Mouse (Mus musculus) cerebellum, postnatal 4 days (tissue): ENCODE measurements around the gene Egfl7.

Experiments
- DNase-seq, 2 experiments: peaks; one replicate each; pipeline ENCODE4 v3.0.0; 2022; ENCODE audit warnings: low spot score in 2 of 2, mixed read lengths in 1 of 2

The Egfl7 gene

DNA sequence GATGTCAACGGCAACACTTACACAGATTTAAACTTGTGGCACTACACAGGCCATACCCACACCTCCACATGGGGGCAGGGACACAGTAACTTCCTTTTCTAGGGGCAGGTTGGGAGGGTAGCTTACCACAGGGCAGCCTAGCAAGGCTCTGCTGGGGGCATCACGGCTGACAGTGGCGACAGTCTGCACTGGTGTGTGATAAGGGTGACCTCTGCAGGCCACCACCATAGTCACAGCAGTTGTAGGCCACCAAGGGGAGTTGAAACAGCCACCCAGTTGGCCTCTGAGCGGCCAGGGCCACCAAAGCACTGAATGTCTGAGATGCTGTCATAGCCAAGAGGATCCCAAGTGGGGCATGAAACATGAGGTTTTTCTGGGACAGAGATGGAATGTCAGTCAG is 13.6 kb upstream of the Egfl7 start:
- DNase-seq, result peak in 1 of 2 experiments; percentile 49

- peak in 1 of 2 experiments; percentile 76 for DNase-seq
Observed at GRCm38 (mm10) chr2:26570034-26570433, 9.8 kb upstream of the Egfl7 start.

- no peak for DNase-seq
Observed at GRCm38 (mm10) chr2:26571400-26571799, 8.4 kb upstream of the Egfl7 start.

GRCm38 (mm10) chr2:26571826-26572225 is 8.0 kb upstream of the Egfl7 start:
- no peak for DNase-seq

- DNase-seq, result peak in 1 of 2 experiments; percentile 70
Observed at GRCm38 (mm10) chr2:26573396-26573795, 6.4 kb upstream of the Egfl7 start.

- DNase-seq, result no peak
Observed at GRCm38 (mm10) chr2:26573807-26574206, 6.0 kb upstream of the Egfl7 start.

DNA sequence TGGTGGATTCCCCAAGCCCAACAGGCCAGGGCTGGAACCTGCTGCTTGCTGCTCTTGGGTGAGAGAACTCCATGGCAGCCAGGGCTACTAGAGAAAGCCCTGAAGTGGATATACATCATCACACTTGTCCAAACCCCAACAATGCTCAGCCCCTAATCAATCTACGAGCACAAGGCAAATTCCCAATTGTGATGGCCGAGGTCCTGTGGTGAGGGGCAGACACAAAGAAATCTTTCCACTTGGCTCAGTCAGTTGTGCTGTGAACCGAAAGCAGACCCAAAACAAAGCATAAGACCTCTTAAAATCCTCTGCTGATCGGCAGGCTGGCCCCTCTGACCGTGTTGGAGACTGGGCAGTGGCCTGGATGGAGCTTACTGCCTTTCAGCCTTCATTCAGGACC is 5.0 kb upstream of the Egfl7 start:
- no peak for DNase-seq

GRCm38 (mm10) chr2:26575378-26575777 is 4.4 kb upstream of the Egfl7 start:
- DNase-seq, result no peak

DNA sequence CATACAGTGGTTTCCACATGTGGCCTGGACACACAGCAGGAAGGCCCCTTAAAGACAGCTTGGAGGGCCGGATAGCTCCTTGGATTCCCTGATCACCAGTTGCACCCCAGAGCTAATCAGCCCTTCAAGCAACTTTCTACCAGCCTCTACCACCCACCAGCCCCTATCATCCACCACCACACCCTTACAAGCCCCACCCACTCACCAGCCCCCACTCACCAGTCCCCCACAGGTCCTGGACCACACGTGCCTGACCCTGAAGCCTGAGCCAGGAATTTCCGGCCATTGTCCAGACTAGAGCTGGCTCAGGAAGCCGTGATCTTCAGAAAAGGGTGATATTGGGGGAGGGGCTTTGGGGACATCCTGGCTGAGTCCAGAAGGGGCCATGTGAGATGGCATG is 3.9 kb upstream of the Egfl7 start:
- DNase-seq, result no peak

DNA sequence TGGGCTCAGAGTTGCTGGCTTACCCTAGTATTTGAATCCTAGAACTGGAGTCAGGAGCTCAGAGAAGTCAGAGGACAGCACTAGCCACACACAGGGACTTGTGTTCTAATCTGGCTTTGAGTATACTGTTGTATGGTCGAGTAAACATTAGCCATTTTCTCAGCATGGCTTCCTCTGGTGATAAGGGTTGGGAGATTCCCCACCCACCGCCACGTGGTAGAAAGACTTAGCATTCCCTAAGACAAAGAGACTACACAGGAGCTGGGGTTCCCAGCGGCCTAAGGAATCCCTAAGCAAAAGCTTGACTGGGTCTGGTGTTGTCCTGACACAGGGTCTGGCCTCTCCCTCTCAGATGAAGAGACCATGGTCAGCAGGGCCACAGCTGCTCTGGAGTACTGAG is 3.4 kb upstream of the Egfl7 start:
- no peak for DNase-seq

DNA sequence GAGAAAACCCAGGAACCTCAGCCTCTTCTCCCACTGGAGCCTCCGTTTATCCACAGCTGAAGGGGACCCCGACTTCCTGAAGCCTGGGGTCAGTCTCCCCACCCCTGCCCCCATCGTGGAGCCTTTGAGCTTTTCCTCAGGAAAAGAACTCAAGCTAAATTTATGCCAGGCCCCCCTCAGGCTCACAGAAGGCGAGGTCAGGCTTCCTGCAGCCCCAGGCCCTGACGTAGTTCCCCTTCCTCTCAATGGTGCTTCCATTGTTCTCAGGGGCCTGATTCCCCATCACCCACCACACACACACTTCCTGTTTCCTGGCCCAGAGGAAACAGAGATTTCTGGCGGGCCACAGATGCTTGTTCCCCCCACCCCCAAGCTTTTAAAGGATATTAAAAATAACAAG is 1.4 kb upstream of the Egfl7 start:
- DNase-seq, result no peak

GRCm38 (mm10) chr2:26580751-26581150 is 937 bp downstream of the Egfl7 start:
- no peak for DNase-seq

GRCm38 (mm10) chr2:26582203-26582602 is 2.4 kb downstream of the Egfl7 start:
- no peak for DNase-seq

DNA sequence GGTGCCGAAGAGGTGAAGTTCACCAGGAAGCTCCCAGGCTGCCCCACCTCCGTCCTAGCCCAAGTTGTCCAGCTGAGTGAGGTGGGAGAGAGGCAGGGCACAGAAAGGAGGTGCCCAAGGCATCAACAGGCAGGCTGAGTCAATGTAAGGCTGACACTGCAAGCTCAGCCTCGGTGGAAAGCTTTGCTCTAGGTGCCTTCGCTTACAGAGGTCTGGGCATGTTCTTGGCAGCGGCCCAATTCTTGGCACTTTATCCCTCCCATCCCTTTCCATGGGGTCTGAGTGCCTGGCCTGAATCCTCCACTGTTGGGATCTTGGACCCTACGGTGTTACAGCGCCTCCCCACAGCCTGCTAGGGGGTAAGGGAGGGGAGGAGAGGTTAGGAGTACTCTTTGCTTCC is 2.9 kb downstream of the Egfl7 start:
- no peak for DNase-seq

DNA sequence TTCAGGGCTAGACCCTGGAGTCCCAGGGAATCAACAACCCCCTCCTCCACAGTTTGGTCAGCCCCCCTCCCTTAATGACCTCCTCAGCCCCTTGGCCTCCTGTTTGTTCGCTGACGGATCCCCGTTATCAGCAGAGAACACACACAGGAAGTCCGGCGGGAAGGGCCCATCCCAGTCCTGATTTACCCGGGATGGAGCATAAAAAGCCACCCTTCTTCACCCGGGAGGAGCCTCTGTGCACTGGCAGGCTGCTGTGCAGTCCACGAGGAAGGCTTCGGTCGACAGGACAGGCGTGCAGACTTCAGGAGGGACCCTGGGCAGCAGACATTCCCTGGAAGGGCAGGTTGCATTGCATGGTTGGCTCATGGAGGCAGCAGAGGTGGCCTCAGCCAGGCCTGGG is 3.8 kb downstream of the Egfl7 start:
- no peak for DNase-seq

DNA sequence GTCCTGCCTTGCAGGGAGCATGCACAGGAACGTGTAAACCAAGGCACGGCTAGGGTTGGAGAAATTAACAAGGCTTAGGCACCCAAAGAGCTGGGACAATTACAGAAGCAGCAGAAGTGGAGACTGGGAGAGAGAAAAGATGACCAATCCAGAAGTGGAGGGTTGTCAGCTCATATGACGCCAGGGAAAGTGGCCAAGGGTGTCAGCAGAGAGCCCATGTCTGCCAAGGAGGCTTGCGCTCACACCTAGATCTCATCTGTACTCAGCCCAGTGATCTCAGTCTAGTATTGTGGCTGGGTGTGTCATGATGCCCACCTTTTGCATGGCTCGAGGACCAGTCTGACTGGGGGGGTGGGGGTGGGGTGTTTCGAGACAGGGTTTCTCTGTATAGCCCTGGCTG is 5.9 kb downstream of the Egfl7 start:
- no peak for DNase-seq

- DNase-seq, result peak; percentile 64 to 83
Observed at GRCm38 (mm10) chr2:26586294-26587043, 6.7 kb downstream of the Egfl7 start, which contains the start of gene Gm20532. Gm20532 (plus strand) TSS chr2:26586639.

DNA sequence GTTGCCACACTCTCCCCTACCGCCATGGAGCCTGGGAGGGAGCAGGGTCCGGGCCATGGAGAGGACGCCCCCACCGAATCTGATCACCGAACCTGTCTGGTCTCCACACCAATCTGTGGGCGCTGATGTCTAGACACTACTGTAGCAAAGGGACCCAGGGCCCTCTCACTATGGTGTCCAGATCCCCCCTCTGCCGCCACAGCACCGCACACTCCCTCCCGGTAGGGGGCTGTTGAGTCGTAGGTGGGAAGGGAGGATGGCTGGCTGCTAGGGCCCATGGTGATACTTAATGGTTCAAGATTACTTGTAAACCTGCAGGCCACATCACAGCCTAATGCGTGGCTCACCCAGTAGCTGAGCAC is 7.2 kb downstream of the Egfl7 start:
- DNase-seq, result peak in 1 of 2 experiments; percentile 35

GRCm38 (mm10) chr2:26588573-26588972 is 8.8 kb downstream of the Egfl7 start:
- DNase-seq, result no peak

- DNase-seq, result no peak
Observed at GRCm38 (mm10) chr2:26589284-26589683, 9.5 kb downstream of the Egfl7 start.

DNA sequence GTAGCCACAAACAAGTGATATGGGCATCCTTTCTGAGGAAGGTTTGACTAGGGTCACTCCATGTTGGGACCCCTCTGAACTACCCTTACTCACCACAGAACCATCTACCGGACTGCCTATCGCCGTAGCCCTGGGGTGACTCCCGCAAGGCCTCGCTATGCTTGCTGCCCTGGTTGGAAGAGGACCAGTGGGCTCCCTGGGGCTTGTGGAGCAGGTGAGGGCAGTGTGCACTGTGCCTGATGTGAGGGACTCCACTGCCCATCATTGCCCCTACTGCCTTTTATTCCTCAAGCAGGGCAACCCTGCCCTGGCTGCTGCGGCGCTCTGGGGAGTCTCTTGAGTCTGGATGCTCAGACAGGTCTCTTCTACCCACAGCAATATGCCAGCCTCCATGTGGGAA is 10.5 kb downstream of the Egfl7 start:
- DNase-seq, result no peak

GRCm38 (mm10) chr2:26590962-26591361 is 11.1 kb downstream of the Egfl7 start:
- DNase-seq, result peak in 1 of 2 experiments; percentile 53

- DNase-seq, result no peak
Observed at GRCm38 (mm10) chr2:26591416-26591815, 11.6 kb downstream of the Egfl7 start.
